Mouse (Mus musculus) kidney, adult 2 months (tissue): ENCODE measurements at regions not wholly inside any gene's neighbourhood (a gene's known extent, or its start where the extent isn't known, plus 50 kb on each side); places are given as distances from the start of the nearest gene placed in this dataset.

Source experiments
- CTCF ChIP-seq: fragments of 200-500 bp; conservative IDR thresholded peaks from 2 replicates; pipeline ENCODE4 v1.5.1; 2011; ENCODE audit warnings: low read depth, mild to moderate bottlenecking, control low read depth, low read length, moderate library complexity, mixed read lengths; ENCODE audit not compliant: insufficient read depth, insufficient read length
- POLR2A ChIP-seq: fragments of 200-500 bp; IDR thresholded peaks from one replicate; pipeline ENCODE4 v1.6.1; 2011; ENCODE audit warnings: low read depth, low read length, control low read depth

GRCm38 (mm10) chr7:115147352-115147977 lies 404.0 kb downstream of the Insc start:
- TF ChIP-seq CTCF, result no peak
- TF ChIP-seq POLR2A, result no peak
